Mouse (Mus musculus) neutrophil, adult 5-6 weeks (primary cell): ENCODE results near the gene Zfp46. TPM values are rescaled to one million over a fixed set of nuclear protein-coding genes. Genes with fewer than 3 reads are reported as not detected.
A peak's percentile ranks its signal among the peaks of the same experiment; 100 is the strongest.

Source experiments
- ATAC-seq: fragments of 151-379, 151-347 bp; 2 replicates; pipeline ENCODE4 v1.8.0; 2017; ENCODE audit warnings: mild to moderate bottlenecking, moderate TSS enrichment; ENCODE audit not compliant: insufficient number of reproducible peaks, poor library complexity, low FRiP score, severe bottlenecking; ENCODE audit errors: extremely low read depth
- total RNA-seq: library from RNA; stranded (forward); fragments of 200-1000 nt; gene quantifications from 2 replicates; pipeline ENCODE4 v1.2.3, GENCODE M21; 2017

Zfp46 gene
- total RNA-seq, 1 experiment from 2014 or later, result 11.1 TPM

GRCm38 (mm10) chr4:136304181-136304580, 19.7 kb downstream of the Zfp46 start:
- ATAC-seq, result no peak

- ATAC-seq, result no peak
These were observed 23.9 kb downstream of the Zfp46 start for GRCm38 (mm10) chr4:136308355-136308754.

- ATAC-seq, result peak; percentile 53; the same call in 1 of the 2 replicates
These were observed 25.3 kb downstream of the Zfp46 start for GRCm38 (mm10) chr4:136309780-136310179.

- peak; percentile 99 for ATAC-seq
These were observed 26.0 kb downstream of the Zfp46 start, which contains the start of gene Hnrnpr for GRCm38 (mm10) chr4:136310229-136311041. Gene Hnrnpr (plus strand): TSS chr4:136310942.

GRCm38 (mm10) chr4:136311042-136311999, 26.8 kb downstream of the Zfp46 start:
- no peak for ATAC-seq

- no peak for ATAC-seq
These were observed 28.1 kb downstream of the Zfp46 start for GRCm38 (mm10) chr4:136312616-136313015.

- ATAC-seq, result no peak
These were observed 33.2 kb downstream of the Zfp46 start for GRCm38 (mm10) chr4:136317667-136318066.

- no peak for ATAC-seq
These were observed 35.5 kb downstream of the Zfp46 start for GRCm38 (mm10) chr4:136320016-136320415.

- no peak for ATAC-seq
These were observed 39.7 kb downstream of the Zfp46 start for GRCm38 (mm10) chr4:136324226-136324625.

- ATAC-seq, result no peak
These were observed 42.8 kb downstream of the Zfp46 start for GRCm38 (mm10) chr4:136327238-136327637.

- no peak for ATAC-seq
These were observed 43.6 kb downstream of the Zfp46 start for GRCm38 (mm10) chr4:136328115-136328514.

- ATAC-seq, result no peak
These were observed 47.2 kb downstream of the Zfp46 start for GRCm38 (mm10) chr4:136331709-136332108.

- no peak for ATAC-seq
These were observed 48.7 kb downstream of the Zfp46 start for GRCm38 (mm10) chr4:136333191-136333590.

- no peak for ATAC-seq
These were observed 50.6 kb downstream of the Zfp46 start for GRCm38 (mm10) chr4:136335065-136335464.

- ATAC-seq, result no peak
These were observed 52.6 kb downstream of the Zfp46 start for GRCm38 (mm10) chr4:136337129-136337528.

Other genes with a start within 250 kb of the Zfp46 start
- 333 and 414 TPM in 2 replicates for gene Rpl11, start 231.3 kb upstream of the Zfp46 start, total RNA-seq
- gene Id3, start 141.2 kb upstream of the Zfp46 start, total RNA-seq, result 25.4 and 29.5 TPM in 2 replicates
- 42.0 and 46.9 TPM in 2 replicates for gene E2f2, start 112.3 kb upstream of the Zfp46 start, total RNA-seq
- 0.12 and 0.25 TPM in 2 replicates for gene Asap3, start 78.3 kb upstream of the Zfp46 start, total RNA-seq
- gene Tcea3, start 37.0 kb upstream of the Zfp46 start, total RNA-seq, result 1.2 and 1.6 TPM in 2 replicates
- gene Hnrnpr, start 26.3 kb downstream of the Zfp46 start, total RNA-seq, result 158 and 175 TPM in 2 replicates
- gene Htr1d, start 138.8 kb downstream of the Zfp46 start, total RNA-seq, result not detected in 2 replicates
- gene 6030445D17Rik, start 177.6 kb downstream of the Zfp46 start, total RNA-seq, result not detected in 2 replicates
- 0.74 and 0.93 TPM in 2 replicates for gene Luzp1, start 185.1 kb downstream of the Zfp46 start, total RNA-seq